Mouse (Mus musculus) CH12.LX (cell line): ENCODE data around the gene Svs1. TPM values are rescaled to one million over a fixed set of nuclear protein-coding genes. Genes with fewer than 3 reads are reported as not detected.

Source experiments
- DNase-seq: peaks from one replicate; pipeline ENCODE4 v3.0.0-alpha.2; 2013; ENCODE audit errors: extremely low read depth
- H3K27ac ChIP-seq: 2 replicates; pipeline ENCODE4 v1.5.1; 2012; ENCODE audit warnings: low read depth, mild to moderate bottlenecking, control low read depth, moderate library complexity; ENCODE audit not compliant: insufficient read depth
- H3K27me3 ChIP-seq: replicated peaks from 2 replicates; pipeline ENCODE3; 2012; ENCODE audit warnings: inconsistent platforms
- H3K36me3 ChIP-seq, 2 experiments: replicated peaks in 1 of 2; 2 replicates each; pipeline versions ENCODE3 to v1.6.1; 2012; ENCODE audit warnings: inconsistent platforms in 1 of 2, low read length in 1 of 2, mild to moderate bottlenecking in 1 of 2, mixed read lengths in 1 of 2, moderate library complexity in 1 of 2; ENCODE audit not compliant: control insufficient read depth in 1 of 2, insufficient read depth in 1 of 2
- H3K4me1 ChIP-seq, 2 experiments: 2 replicates each; pipeline ENCODE4 v1.6.1; 2012; ENCODE audit warnings: inconsistent platforms in 1 of 2, moderate library complexity in 1 of 2; ENCODE audit not compliant: insufficient read depth in 2 of 2, control insufficient read depth in 1 of 2
- H3K4me2 ChIP-seq: 2 replicates; pipeline ENCODE4 v1.6.1; 2012; ENCODE audit warnings: low read depth, mild to moderate bottlenecking, control low read depth; ENCODE audit not compliant: poor library complexity, insufficient read depth, severe bottlenecking
- H3K4me3 ChIP-seq, 3 experiments: fragments of 150-350 bp in 1 of 3; sonication (generic) in 1 of 3; replicated peaks in 1 of 3; 2 replicates each; pipeline versions ENCODE3 to v1.5.1; 2011 to 2012; ENCODE audit warnings: low read depth in 2 of 3, low read length in 2 of 3, mild to moderate bottlenecking in 2 of 3, moderate library complexity in 2 of 3, control low read depth in 1 of 3, improper control_type of control experiment in 1 of 3, inconsistent platforms in 1 of 3, mixed read lengths in 1 of 3; ENCODE audit not compliant: poor library complexity in 1 of 3
- H3K79me2 ChIP-seq: replicated peaks from 2 replicates; pipeline ENCODE4 v1.6.1; 2012; ENCODE audit warnings: mild to moderate bottlenecking, moderate library complexity; ENCODE audit not compliant: control insufficient read depth, poor library complexity, insufficient read depth, severe bottlenecking; ENCODE audit errors: extremely low read depth
- H3K9ac ChIP-seq: 2 replicates; pipeline ENCODE4 v1.6.1; 2012; ENCODE audit warnings: low read depth, mild to moderate bottlenecking, control low read depth, moderate library complexity; ENCODE audit not compliant: insufficient read depth
- H3K9me3 ChIP-seq: replicated peaks from 2 replicates; pipeline ENCODE3; 2012; ENCODE audit warnings: low read length, inconsistent platforms, mixed read lengths
- BHLHE40 ChIP-seq: IDR thresholded peaks from 2 replicates; pipeline ENCODE4 v1.6.1; 2011; ENCODE audit warnings: mild to moderate bottlenecking, low read depth, low read length, improper control_type of control experiment
- CHD2 ChIP-seq: IDR thresholded peaks from 2 replicates; pipeline ENCODE4 v1.6.1; 2011; ENCODE audit warnings: low read length, improper control_type of control experiment
- E2F4 ChIP-seq: IDR thresholded peaks from 2 replicates; pipeline ENCODE4 v1.6.1; 2011; ENCODE audit warnings: low read depth, low read length, improper control_type of control experiment; ENCODE audit not compliant: insufficient replicate concordance
- EP300 ChIP-seq: IDR thresholded peaks from 2 replicates; pipeline ENCODE4 v1.6.1; 2011; ENCODE audit warnings: low read length, improper control_type of control experiment
- GABPA ChIP-seq: IDR thresholded peaks from 2 replicates; pipeline ENCODE4 v1.6.1; 2012; ENCODE audit warnings: low read depth, low read length, improper control_type of control experiment, inconsistent platforms; ENCODE audit not compliant: insufficient replicate concordance
- IRF4 ChIP-seq: IDR thresholded peaks from 2 replicates; pipeline ENCODE4 v1.6.1; 2014; ENCODE audit warnings: low read depth, mild to moderate bottlenecking, inconsistent platforms, low read length, improper control_type of control experiment
- JUND ChIP-seq: conservative IDR thresholded peaks from 2 replicates; pipeline ENCODE4 v1.6.1; 2011; ENCODE audit warnings: low read depth, low read length, improper control_type of control experiment
- KAT2A ChIP-seq: IDR thresholded peaks from 2 replicates; pipeline ENCODE4 v1.6.1; 2012; ENCODE audit warnings: low read length, improper control_type of control experiment, inconsistent platforms; ENCODE audit not compliant: insufficient replicate concordance
- MYC ChIP-seq: IDR thresholded peaks from 2 replicates; pipeline ENCODE4 v1.6.1; 2011; ENCODE audit warnings: low read depth, mild to moderate bottlenecking, improper control_type of control experiment, low read length
- NRF1 ChIP-seq: IDR thresholded peaks from 2 replicates; pipeline ENCODE4 v1.6.1; 2014; ENCODE audit warnings: low read depth, mild to moderate bottlenecking, inconsistent platforms, low read length, improper control_type of control experiment, moderate library complexity
- POLR2A ChIP-seq: IDR thresholded peaks from 2 replicates; pipeline ENCODE4 v1.6.1; 2011; ENCODE audit warnings: low read depth, mild to moderate bottlenecking, improper control_type of control experiment, low read length
- POLR2AphosphoS2 ChIP-seq: IDR thresholded peaks from 2 replicates; pipeline ENCODE4 v1.6.1; 2011; ENCODE audit warnings: low read depth, low read length, improper control_type of control experiment
- RAD21 ChIP-seq: IDR thresholded peaks from 2 replicates; pipeline ENCODE4 v1.6.1; 2011; ENCODE audit warnings: low read depth, mild to moderate bottlenecking, low read length, improper control_type of control experiment, moderate library complexity
- SMC3 ChIP-seq: IDR thresholded peaks from 2 replicates; pipeline ENCODE4 v1.6.1; 2011; ENCODE audit warnings: low read depth, low read length, improper control_type of control experiment
- TBP ChIP-seq: conservative IDR thresholded peaks from 2 replicates; pipeline ENCODE4 v1.6.1; 2011; ENCODE audit warnings: low read depth, low read length, improper control_type of control experiment
- TCF12 ChIP-seq: IDR thresholded peaks from 2 replicates; pipeline ENCODE4 v1.6.1; 2014; ENCODE audit warnings: low read depth, mild to moderate bottlenecking, inconsistent platforms, low read length, improper control_type of control experiment
- UBTF ChIP-seq: IDR thresholded peaks from 2 replicates; pipeline ENCODE4 v1.6.1; 2012; ENCODE audit warnings: low read depth, mild to moderate bottlenecking, inconsistent platforms, low read length, improper control_type of control experiment, moderate library complexity
- ZC3H11A ChIP-seq: IDR thresholded peaks from 2 replicates; pipeline ENCODE4 v1.6.1; 2012; ENCODE audit warnings: low read depth, mild to moderate bottlenecking, inconsistent platforms, low read length, improper control_type of control experiment
- ZMIZ1 ChIP-seq: IDR thresholded peaks from 2 replicates; pipeline ENCODE4 v1.6.1; 2012; ENCODE audit warnings: low read depth, mild to moderate bottlenecking, inconsistent platforms, low read length, improper control_type of control experiment
- dilution Hi-C: fragments of 300-500 bp; cut with MboI; formaldehyde crosslinking; loops from 2 replicates; pipeline ENCODE4 v1.14.3; 2020; ENCODE audit warnings: low sequenced_read_pairs; ENCODE audit not compliant: extremely low pct_unique_long_range_greater_than_20kb, extremely low pct_ligation_motif_present
- in situ Hi-C: fragments of 300-500 bp; cut with MboI; formaldehyde crosslinking; loops from 3 replicates; pipeline ENCODE4 v1.14.3; 2019; ENCODE audit warnings: low sequenced_read_pairs, low pct_ligation_motif_present, low pct_unique_long_range_greater_than_20kb, mixed read lengths
- polyA plus RNA-seq: library from polyadenylated mRNA; unstranded; fragments of >175 nt; gene quantifications from 2 replicates; pipeline ENCODE4 v1.2.1, GENCODE M21; 2012; ENCODE audit warnings: low read depth; ENCODE audit not compliant: insufficient read length
- total RNA-seq, 2 experiments: library from RNA; depleted of rRNA; stranded (reverse); fragments of 300-350 nt in 1 of 2; fragments of >200 nt in 1 of 2; gene quantifications; 2 replicates each; pipeline ENCODE4 v1.2.3; 2012 to 2014

Svs1 gene
- total and polyA plus RNA-seq, 3 experiments = not detected

DNA sequence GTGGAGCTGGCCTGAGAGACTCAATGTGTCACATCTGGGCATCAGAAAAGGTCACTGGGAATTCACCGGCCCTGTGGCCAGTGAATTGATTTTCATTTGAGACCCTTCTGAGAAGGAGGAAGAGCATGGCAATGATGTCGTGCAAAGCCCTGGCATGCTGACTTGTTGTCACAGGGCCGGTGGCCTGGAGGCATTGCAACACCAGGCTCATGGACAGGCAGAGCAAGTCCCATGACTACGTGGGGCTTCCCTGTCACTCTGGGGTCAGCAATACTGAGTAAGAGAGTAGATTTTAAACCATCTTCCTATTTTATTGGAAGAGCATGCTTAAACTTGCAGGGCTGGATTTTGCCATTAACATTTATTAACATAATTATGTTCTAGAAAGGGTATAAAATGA lies 26.4 kb downstream of the Svs1 start:
- in situ Hi-C loops = no loop called here
- Histone ChIP-seq H3K4me3 (no peak overlapping the region), H3K9me3 (peaks cover 3% of the 10 kb centered on the region), H3K9ac (no peak overlapping the region), H3K27ac (no peak overlapping the region), H3K27me3 (peaks cover 2% of the 10 kb centered on the region), H3K36me3 (no peaks in the 10 kb centered on the region), H3K4me1 (peaks cover 0 to 4% of the 10 kb centered on the region in 2 experiments; a peak in 1 of 4 replicates), H3K79me2 (no peaks in the 10 kb centered on the region), H3K4me2 (no peak overlapping the region)
- TF ChIP-seq IRF4 = no peak
- no peak for TF ChIP-seq KAT2A
- no peak for TF ChIP-seq NRF1
- no peak for TF ChIP-seq ZMIZ1
- TF ChIP-seq SMC3 = no peak
- no peak for TF ChIP-seq JUND
- dilution Hi-C loops = no loop called here
- DNase-seq = no peak

DNA sequence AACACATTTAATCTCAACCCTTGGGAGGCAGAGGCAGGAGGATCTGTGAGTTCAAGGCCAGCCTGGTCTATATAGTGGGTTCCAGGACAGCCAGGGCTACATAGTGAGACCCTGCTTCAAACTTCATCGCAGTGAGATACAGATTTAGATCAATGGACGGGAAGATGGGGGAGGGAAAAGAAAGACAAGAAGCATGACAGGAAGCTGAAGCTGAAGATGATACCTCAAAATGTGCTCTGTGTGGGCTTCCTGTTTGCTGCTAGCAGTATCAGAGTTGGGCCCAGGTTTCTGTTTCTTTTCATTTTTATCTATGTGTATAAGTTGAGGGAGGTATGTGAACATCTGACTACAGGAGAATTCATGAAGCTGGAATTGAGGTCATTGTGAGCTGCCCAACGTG lies 26.8 kb downstream of the Svs1 start:
- Histone ChIP-seq H3K27ac (no peak overlapping the region), H3K4me1 (no peaks in the 10 kb centered on the region; a peak in 1 of 4 replicates), H3K4me3 (no peak overlapping the region), H3K36me3 (no peaks in the 10 kb centered on the region), H3K9ac (no peak overlapping the region), H3K27me3 (peaks cover 2% of the 10 kb centered on the region), H3K4me2 (no peak overlapping the region), H3K79me2 (no peaks in the 10 kb centered on the region), H3K9me3 (peaks cover 3% of the 10 kb centered on the region)
- dilution Hi-C loops = no loop called here
- DNase-seq = no peak
- in situ Hi-C loops = no loop called here
- TF ChIP-seq GABPA (no peak), ZMIZ1 (no peak), CHD2 (no peak), TCF12 (no peak), EP300 (no peak), RAD21 (no peak), UBTF (no peak), MYC (no peak), IRF4 (no peak), BHLHE40 (no peak), ZC3H11A (no peak), POLR2AphosphoS2 (no peak), KAT2A (no peak), E2F4 (no peak), SMC3 (no peak), TBP (no peak), POLR2A (no peak)
- TF ChIP-seq, all 38 proteins: peak for 0
